ENCODE assay signal across 10 mouse cellular contexts in genomic region chrX:155624895-155625294, GRCm38 (mm10). TPM values are rescaled to one million over a fixed set of nuclear protein-coding genes. Genes with fewer than 3 reads are reported as not detected.
DNase-seq lines count a peak whose midpoint lies in the region; ATAC-seq and TF ChIP-seq lines count a peak whose summit lies in the region.
"Had no signal": no experiment of that assay in that cellular context is flagged by ENCODE, and none has a peak within 500 bp of the region (broad histone marks: within the 10 kb centered on the region; RNA-seq: fewer than 3 reads in every experiment).

No protein-coding gene starts in this region.

- no peak for DNase-seq in heart, adult 8-10 months (ENCODE audit: low spot score)
- peak; percentile 8 for DNase-seq in neural tube, embryonic 11.5 days (ENCODE audit: low spot score)
- DNase-seq in neural tube, embryonic 10.5 days (ENCODE audit: extremely low spot score, low spot score) = no peak
- no peak for DNase-seq in cerebellum, adult 8-10 months
- DNase-seq in frontal cortex, adult 2 months (ENCODE audit: extremely low spot score in 1 of 2, low spot score in 1 of 2) = no peak
- DNase-seq: B cell, adult 2 months had no signal

- no peak overlapping the region for H3K27ac ChIP-seq in heart, embryonic 11.5 days (ENCODE audit: low read depth, low read length)
- no peak overlapping the region for H3K27ac ChIP-seq in neural tube, embryonic 11.5 days (ENCODE audit: low read depth, low read length)
- H3K27ac ChIP-seq in intestine, postnatal 0 days (ENCODE audit: low read depth, low read length) = no peak overlapping the region
- H3K27ac ChIP-seq in stomach, embryonic 15.5 days = no peak overlapping the region

- WGBS in heart, embryonic 11.5 days (ENCODE audit: insufficient replicate concordance) = 12% methylated on average over 15 of the region's 15 CpGs
- 19% methylated on average over 15 of the region's 15 CpGs for WGBS in neural tube, embryonic 11.5 days
- 17% methylated on average over 15 of the region's 15 CpGs for WGBS in intestine, postnatal 0 days
- WGBS in stomach, embryonic 15.5 days = 9% methylated on average over 15 of the region's 15 CpGs

- no peaks in the 10 kb centered on the region for H3K4me1 ChIP-seq in heart, embryonic 11.5 days (ENCODE audit: control insufficient read depth, insufficient read depth, low read length)
- H3K4me1 ChIP-seq in neural tube, embryonic 11.5 days (ENCODE audit: control insufficient read depth, insufficient read depth, low read length) = no peaks in the 10 kb centered on the region
- no peaks in the 10 kb centered on the region for H3K4me1 ChIP-seq in intestine, postnatal 0 days (replicated peaks; ENCODE audit: control insufficient read depth, insufficient read depth, low read length)
- H3K4me1 ChIP-seq in stomach, embryonic 15.5 days = no peaks in the 10 kb centered on the region

- 0 out of 2 replicates have a peak, but pooled peaks have one; percentile 31 for ATAC-seq in heart, embryonic 11.5 days (replicated peaks; ENCODE audit: insufficient number of reproducible peaks, low FRiP score, low TSS enrichment)
- no peak for ATAC-seq in neural tube, embryonic 11.5 days (ENCODE audit: insufficient read depth, low FRiP score, low TSS enrichment)
- ATAC-seq in intestine, postnatal 0 days = no peak
- no peak for ATAC-seq in stomach, embryonic 15.5 days (ENCODE audit: insufficient read depth, low FRiP score, low read depth)

- H3K4me2 ChIP-seq in heart, embryonic 11.5 days = peak overlapping the region; percentile 75
- peak overlapping the region; percentile 76 for H3K4me2 ChIP-seq in neural tube, embryonic 11.5 days (ENCODE audit: low read depth)
- H3K4me2 ChIP-seq in intestine, postnatal 0 days (replicated peaks; ENCODE audit: low read depth) = peak overlapping the region; percentile 72; the same call in 1 of the 2 replicates
- H3K4me2 ChIP-seq in stomach, embryonic 15.5 days = peak overlapping the region; percentile 80

- H3K27me3 ChIP-seq in heart, embryonic 11.5 days (ENCODE audit: control insufficient read depth, insufficient read depth, low read length) = peaks cover 29% of the 10 kb centered on the region
- peaks cover 23% of the 10 kb centered on the region for H3K27me3 ChIP-seq in neural tube, embryonic 11.5 days (ENCODE audit: control insufficient read depth, insufficient read depth, low read length)
- peaks cover 21% of the 10 kb centered on the region; the same call in 1 of the 2 replicates for H3K27me3 ChIP-seq in intestine, postnatal 0 days (replicated peaks; ENCODE audit: control insufficient read depth, insufficient read depth, low read length)
- peaks cover 26% of the 10 kb centered on the region; the same call in 1 of the 2 replicates for H3K27me3 ChIP-seq in stomach, embryonic 15.5 days (replicated peaks)

- peak overlapping the region; percentile 47 for H3K4me3 ChIP-seq in heart, embryonic 11.5 days (ENCODE audit: low read depth, low read length)
- peak overlapping the region; percentile 25 for H3K4me3 ChIP-seq in neural tube, embryonic 11.5 days (ENCODE audit: low read depth, low read length)
- H3K4me3 ChIP-seq in intestine, postnatal 0 days (ENCODE audit: low read depth, low read length) = no peak overlapping the region
- peak overlapping the region; percentile 46 for H3K4me3 ChIP-seq in stomach, embryonic 15.5 days (replicated peaks)

- H3K9ac ChIP-seq in heart, embryonic 11.5 days (ENCODE audit: low read depth, low read length) = no peak overlapping the region
- no peak overlapping the region for H3K9ac ChIP-seq in neural tube, embryonic 11.5 days (ENCODE audit: low read length)
- no peak overlapping the region for H3K9ac ChIP-seq in intestine, postnatal 0 days (ENCODE audit: low read depth, low read length)
- H3K9ac ChIP-seq in stomach, embryonic 15.5 days = no peak overlapping the region

- no peak for TF ChIP-seq CTCF in intestine, postnatal 0 days (IDR thresholded peaks at IDR 0.05; ENCODE audit: low read depth)

- no peaks in the 10 kb centered on the region for H3K9me3 ChIP-seq in heart, embryonic 11.5 days (replicated peaks; ENCODE audit: control insufficient read depth, low read length)
- H3K9me3 ChIP-seq in neural tube, embryonic 11.5 days (ENCODE audit: control insufficient read depth, low read length) = no peaks in the 10 kb centered on the region
- H3K9me3 ChIP-seq in intestine, postnatal 0 days (ENCODE audit: control insufficient read depth) = no peaks in the 10 kb centered on the region
- no peaks in the 10 kb centered on the region for H3K9me3 ChIP-seq in stomach, embryonic 15.5 days

- H3K36me3 ChIP-seq in heart, embryonic 11.5 days (ENCODE audit: control insufficient read depth, insufficient read depth, low read length) = no peaks in the 10 kb centered on the region
- H3K36me3 ChIP-seq in neural tube, embryonic 11.5 days (ENCODE audit: control insufficient read depth, insufficient read depth, low read length) = no peaks in the 10 kb centered on the region
- H3K36me3 ChIP-seq in intestine, postnatal 0 days (ENCODE audit: control insufficient read depth, insufficient read depth) = no peaks in the 10 kb centered on the region
- H3K36me3 ChIP-seq in stomach, embryonic 15.5 days = no peaks in the 10 kb centered on the region

RNA-seq across cellular contexts. Expression of gene Gm15155, which starts 0.4 kb away (rescaled TPM):
- not detected in 2 replicates for polyA plus RNA-seq in heart, embryonic 11.5 days (2014; fragmentation: Nextera tagmentation; extraction: Ambion mirVana)
- total RNA-seq in heart, adult 8-10 months (2022) = not detected
- polyA plus RNA-seq in neural tube, embryonic 11.5 days (2014; fragmentation: Nextera tagmentation; extraction: Ambion mirVana) = not detected in 2 replicates
- not detected in 2 replicates for polyA plus RNA-seq in intestine, postnatal 0 days (2015; fragmentation: Nextera tagmentation; extraction: Ambion mirVana)
- polyA plus RNA-seq in stomach, embryonic 15.5 days (2015; fragmentation: Nextera tagmentation; extraction: Ambion mirVana) = not detected in 2 replicates
- 0.12 and 0.32 TPM in 2 replicates for polyA plus RNA-seq in frontal cortex, adult 2 months (2012; rRNA removed)
- total RNA-seq: layer of hippocampus, postnatal 25 days had no signal

RNA-seq across cellular contexts. Expression of gene Ptchd1, which starts 1.3 kb away (rescaled TPM):
- polyA plus RNA-seq in heart, embryonic 11.5 days (2014; fragmentation: Nextera tagmentation; extraction: Ambion mirVana) = 0.28 and 0.34 TPM in 2 replicates
- under 1 TPM in 3 of 4 experiments, not detected in 1; 0.08 to 0.28 (median 0.14) TPM for total RNA-seq in heart, adult 8-10 months (2022)
- 0.93 and 1.2 TPM in 2 replicates for polyA plus RNA-seq in neural tube, embryonic 11.5 days (2014; fragmentation: Nextera tagmentation; extraction: Ambion mirVana)
- 0.56 and 0.82 TPM in 2 replicates for polyA plus RNA-seq in intestine, postnatal 0 days (2015; fragmentation: Nextera tagmentation; extraction: Ambion mirVana)
- 3.8 and 4.3 TPM in 2 replicates for polyA plus RNA-seq in stomach, embryonic 15.5 days (2015; fragmentation: Nextera tagmentation; extraction: Ambion mirVana)
- 3.8 and 4.3 TPM in 2 replicates for polyA plus RNA-seq in frontal cortex, adult 2 months (2012; rRNA removed)
